Mouse (Mus musculus) kidney, adult 2 months (tissue): ENCODE results near the gene Sema4d. TPM values are rescaled to one million over a fixed set of nuclear protein-coding genes. Genes with fewer than 3 reads are reported as not detected.
A peak's percentile ranks its signal among the peaks of the same experiment; 100 is the strongest.

Source experiments
- DNase-seq: peaks from one replicate; pipeline ENCODE4 v3.0.0; 2021
- H3K27ac ChIP-seq: fragments of 200-500 bp; 2 replicates; pipeline ENCODE4 v1.5.1; 2012; ENCODE audit warnings: low read depth, low read length, control low read depth, inconsistent platforms; ENCODE audit not compliant: insufficient read depth
- H3K27me3 ChIP-seq: fragments of 200-500 bp; replicated peaks from 2 replicates; pipeline ENCODE4 v1.6.1; 2012; ENCODE audit warnings: mild to moderate bottlenecking, moderate library complexity, low read length, inconsistent platforms; ENCODE audit not compliant: control insufficient read depth, insufficient read depth
- H3K36me3 ChIP-seq: fragments of 200-500 bp; 2 replicates; pipeline ENCODE4 v1.6.1; 2012; ENCODE audit warnings: mild to moderate bottlenecking, moderate library complexity, low read length, inconsistent platforms; ENCODE audit not compliant: control insufficient read depth, insufficient read depth
- H3K4me1 ChIP-seq: fragments of 200-500 bp; 2 replicates; pipeline ENCODE4 v1.6.1; 2011; ENCODE audit warnings: low read length; ENCODE audit not compliant: control insufficient read depth, insufficient read depth
- H3K4me3 ChIP-seq: fragments of 200-500 bp; 2 replicates; pipeline ENCODE4 v1.5.1; 2011; ENCODE audit warnings: mild to moderate bottlenecking, low read depth, low read length, control low read depth; ENCODE audit not compliant: insufficient read depth
- CTCF ChIP-seq: fragments of 200-500 bp; conservative IDR thresholded peaks from 2 replicates; pipeline ENCODE4 v1.5.1; 2011; ENCODE audit warnings: low read depth, mild to moderate bottlenecking, control low read depth, low read length, moderate library complexity, mixed read lengths; ENCODE audit not compliant: insufficient read depth, insufficient read length
- POLR2A ChIP-seq: fragments of 200-500 bp; IDR thresholded peaks from one replicate; pipeline ENCODE4 v1.6.1; 2011; ENCODE audit warnings: low read depth, low read length, control low read depth
- WGBS: fragments of 180-500 bp; shearing (Covaris S2); methylation state at CpG from one replicate; pipeline ENCODE4 v1.1.7; 2018; 5-methylcytosine and 5-hydroxymethylcytosine counted together
- polyA plus RNA-seq: library from polyadenylated mRNA; depleted of rRNA; stranded (reverse); fragments of >200 nt; gene quantifications from 2 replicates; pipeline ENCODE4 v1.2.3, GENCODE M21; 2012

Sema4d gene
- polyA plus RNA-seq, 1 experiment: 93.2 TPM

GRCm38 (mm10) chr13:51647770-51648169, 145.8 kb downstream of the Sema4d start:
- H3K4me1 ChIP-seq: peaks cover 8% of the 10 kb centered on the region; the same call in 1 of the 2 replicates
- H3K36me3 ChIP-seq: no peaks in the 10 kb centered on the region
- peak; percentile 89 for DNase-seq
- WGBS: 43% methylated on average over 3 of the region's 3 CpGs
- peak overlapping the region; percentile 97; the same call in 1 of the 2 replicates for H3K27ac ChIP-seq
- no peak overlapping the region; the same call in 1 of the 2 replicates for H3K4me3 ChIP-seq
- no peaks in the 10 kb centered on the region for H3K27me3 ChIP-seq
- TF ChIP-seq CTCF (no peak), POLR2A (no peak)

DNA sequence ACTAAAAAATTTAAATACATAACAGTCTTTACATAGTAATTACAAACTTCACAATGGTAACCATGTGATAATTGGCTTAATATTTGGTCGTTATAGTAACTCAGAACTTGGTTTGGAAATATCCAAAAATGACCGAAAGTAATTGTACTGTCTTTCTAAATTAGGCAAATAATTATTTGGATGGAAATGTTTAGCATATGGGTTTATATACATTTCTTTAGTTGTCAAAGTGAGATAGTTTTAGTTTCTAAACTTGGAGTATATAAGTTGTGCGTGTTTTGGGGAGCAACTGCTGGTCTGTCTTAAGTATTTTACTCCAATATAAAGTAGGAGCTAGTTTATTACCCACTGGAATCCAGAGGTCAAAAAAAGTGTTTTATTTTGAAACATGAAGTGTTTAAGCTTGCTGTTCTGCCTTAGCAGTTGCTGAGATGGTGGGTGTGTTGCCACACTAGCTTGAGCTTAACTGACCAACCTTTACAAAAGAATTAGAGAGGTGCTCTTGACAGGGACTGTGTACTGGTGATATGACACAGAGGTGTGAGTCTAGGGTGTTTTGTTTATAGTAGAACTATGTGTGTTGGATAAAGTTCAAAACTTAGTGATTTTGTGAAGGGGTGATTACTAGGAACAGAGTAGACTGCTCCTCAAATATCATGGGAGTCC, 147.1 kb downstream of the Sema4d start:
- Histone ChIP-seq H3K4me3 (peak overlapping the region; percentile 90), H3K4me1 (peaks cover 11% of the 10 kb centered on the region; the same call in 1 of the 2 replicates), H3K27ac (peak overlapping the region; percentile 97), H3K36me3 (no peaks in the 10 kb centered on the region), H3K27me3 (no peaks in the 10 kb centered on the region)
- DNase-seq: peak; percentile 25
- no peak for TF ChIP-seq POLR2A
- no peak for TF ChIP-seq CTCF
- 17% methylated on average over 3 of the region's 3 CpGs for WGBS

GRCm38 (mm10) chr13:51645872-51646271, 147.7 kb downstream of the Sema4d start:
- TF ChIP-seq POLR2A (no peak), CTCF (no peak)
- H3K27ac ChIP-seq: peak overlapping the region; percentile 69
- H3K27me3 ChIP-seq: no peaks in the 10 kb centered on the region
- peaks cover 8% of the 10 kb centered on the region; the same call in 1 of the 2 replicates for H3K4me1 ChIP-seq
- peak overlapping the region; percentile 90 for H3K4me3 ChIP-seq
- DNase-seq: peak; percentile 74
- 2% methylated on average over 7 of the region's 7 CpGs for WGBS
- H3K36me3 ChIP-seq: no peaks in the 10 kb centered on the region

DNA sequence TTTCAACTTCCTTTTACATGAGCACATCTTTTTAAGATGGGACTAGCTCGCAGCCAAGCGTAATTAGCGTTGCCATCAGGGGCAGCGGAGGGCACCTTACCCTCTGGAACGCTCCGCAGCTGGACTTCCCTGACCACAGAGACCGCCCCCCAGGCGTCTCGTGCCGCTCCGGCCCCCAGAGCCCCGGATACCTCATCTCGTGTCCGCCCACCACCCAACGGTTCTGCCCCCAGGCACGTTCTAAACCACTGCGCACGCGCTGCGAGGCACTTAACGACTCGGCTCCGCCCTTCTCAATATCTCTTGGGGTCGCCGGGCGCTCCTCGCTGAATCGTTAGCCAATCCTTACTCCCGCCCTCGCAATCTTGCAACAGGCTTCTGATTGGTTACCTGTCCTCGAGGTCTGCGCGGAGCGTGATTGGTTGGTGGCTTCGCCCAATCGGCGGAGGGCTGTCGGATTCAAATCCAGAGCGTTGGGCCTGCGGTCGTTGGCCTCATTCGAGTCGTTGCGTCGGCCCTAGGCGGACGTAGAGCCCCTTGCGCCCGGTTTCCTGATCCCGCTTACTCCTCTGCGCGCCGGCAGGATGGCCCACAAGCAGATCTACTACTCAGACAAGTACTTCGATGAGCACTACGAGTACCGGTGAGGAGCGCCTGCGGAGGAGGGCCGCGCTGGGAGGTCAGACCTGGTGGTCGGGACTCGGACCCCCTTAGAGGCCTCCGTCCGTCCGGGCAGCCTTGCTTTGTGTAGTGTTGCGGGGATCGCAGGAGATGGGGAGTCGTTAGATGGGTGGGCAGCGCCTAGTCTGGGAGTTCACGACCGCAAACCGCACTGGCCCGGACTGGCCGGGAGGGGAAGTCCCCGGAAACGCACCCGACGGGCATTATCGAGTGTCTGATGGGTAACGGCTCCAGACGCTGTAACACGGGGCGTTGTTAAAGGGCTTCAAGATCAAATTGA, 148.4 kb downstream of the Sema4d start, which contains the start of gene Cks2:
TSS of gene Cks2 (plus strand) at position 404 of the 961 bp plus-strand sequence.
- H3K36me3 ChIP-seq: no peaks in the 10 kb centered on the region
- peak; percentile 99 for DNase-seq
- peak within 1 kb of the TSS; percentile 90 for H3K4me3 ChIP-seq
- H3K27me3 ChIP-seq: no peaks in the 10 kb centered on the region
- H3K27ac ChIP-seq: peak within 1 kb of the TSS; percentile 81
- H3K4me1 ChIP-seq: peaks cover 8% of the 10 kb centered on the region; the same call in 1 of the 2 replicates
- WGBS: under 1% methylated on average over 83 of the region's 83 CpGs
- TF ChIP-seq CTCF (no peak), POLR2A (peak; percentile 47)

- no peak for DNase-seq
These were observed 149.4 kb downstream of the Sema4d start for GRCm38 (mm10) chr13:51643924-51644828.

GRCm38 (mm10) chr13:51642171-51642778, 151.3 kb downstream of the Sema4d start:
- 17% methylated on average over 11 of the region's 11 CpGs for WGBS
- Histone ChIP-seq H3K4me3 (peak overlapping the region; percentile 37), H3K27me3 (no peaks in the 10 kb centered on the region), H3K27ac (peak overlapping the region; percentile 92), H3K36me3 (no peaks in the 10 kb centered on the region), H3K4me1 (peaks cover 8% of the 10 kb centered on the region; the same call in 1 of the 2 replicates)
- peak; percentile 84 for DNase-seq
- TF ChIP-seq CTCF (no peak), POLR2A (no peak)

More at GRCm38 (mm10) chr13:51643924-51644828, 149.4 kb downstream of the Sema4d start:
- H3K27ac ChIP-seq: peak overlapping the region; percentile 81
- H3K4me1 ChIP-seq: peaks cover 8% of the 10 kb centered on the region; the same call in 1 of the 2 replicates
- H3K4me3 ChIP-seq: peak overlapping the region; percentile 82
- no peaks in the 10 kb centered on the region for H3K36me3 ChIP-seq
- no peaks in the 10 kb centered on the region for H3K27me3 ChIP-seq
- TF ChIP-seq CTCF (no peak), POLR2A (no peak)
- WGBS: 33% methylated on average over 20 of the region's 20 CpGs
